ENCODE assay signal across 8 mouse cellular contexts in genomic region chr15:99391975-99392374, GRCm38 (mm10). TPM values are rescaled to one million over a fixed set of nuclear protein-coding genes. Genes with fewer than 3 reads are reported as not detected.
DNase-seq lines count a peak whose midpoint lies in the region; ATAC-seq lines count a peak whose summit lies in the region.

No protein-coding gene starts in this region.

- no peak overlapping the region for H3K9ac ChIP-seq in heart, embryonic 12.5 days
- H3K9ac ChIP-seq in embryonic facial prominence, embryonic 13.5 days = peak overlapping the region; percentile 62
- H3K9ac ChIP-seq in midbrain, embryonic 13.5 days (replicated peaks) = peak overlapping the region; percentile 36; the same call in 1 of the 2 replicates

- WGBS in heart, embryonic 12.5 days = 83% methylated on average over 6 of the region's 6 CpGs
- WGBS in embryonic facial prominence, embryonic 13.5 days = 76% methylated on average over 6 of the region's 6 CpGs
- 83% methylated on average over 6 of the region's 6 CpGs for WGBS in midbrain, embryonic 13.5 days

- H3K36me3 ChIP-seq in heart, embryonic 12.5 days = no peaks in the 10 kb centered on the region
- H3K36me3 ChIP-seq in embryonic facial prominence, embryonic 13.5 days = no peaks in the 10 kb centered on the region
- H3K36me3 ChIP-seq in midbrain, embryonic 13.5 days = no peaks in the 10 kb centered on the region

- peak overlapping the region; percentile 32 for H3K27ac ChIP-seq in heart, embryonic 12.5 days (ENCODE audit: poor library complexity, severe bottlenecking)
- peak overlapping the region; percentile 76 for H3K27ac ChIP-seq in embryonic facial prominence, embryonic 13.5 days
- H3K27ac ChIP-seq in midbrain, embryonic 13.5 days = peak overlapping the region; percentile 73

- H3K4me3 ChIP-seq in heart, embryonic 12.5 days = peak overlapping the region; percentile 67
- H3K4me3 ChIP-seq in embryonic facial prominence, embryonic 13.5 days = peak overlapping the region; percentile 82
- peak overlapping the region; percentile 90 for H3K4me3 ChIP-seq in midbrain, embryonic 13.5 days (replicated peaks)

- no peak for DNase-seq in heart, postnatal 25 days (ENCODE audit: low spot score)
- DNase-seq in kidney, adult 8-10 months = peak; percentile 85 to 86
- DNase-seq in layer of hippocampus, adult 9-10 months (ENCODE audit: low spot score) = no peak
- no peak for DNase-seq in gastrocnemius, postnatal 10 days
- no peak for DNase-seq in c-Kit-positive CD71-positive TER-119-positive erythroid progenitor cells, embryonic 14.5 days (ENCODE audit: low spot score)

- ATAC-seq in heart, embryonic 12.5 days (ENCODE audit: insufficient number of reproducible peaks, low FRiP score) = no peak
- ATAC-seq in embryonic facial prominence, embryonic 13.5 days (ENCODE audit: insufficient number of reproducible peaks, insufficient read depth, low FRiP score, low TSS enrichment, low read depth) = no peak
- no peak; the same call in 1 of the 2 replicates for ATAC-seq in midbrain, embryonic 13.5 days

- no peaks in the 10 kb centered on the region for H3K27me3 ChIP-seq in heart, embryonic 12.5 days (replicated peaks)
- H3K27me3 ChIP-seq in embryonic facial prominence, embryonic 13.5 days = no peaks in the 10 kb centered on the region
- no peaks in the 10 kb centered on the region for H3K27me3 ChIP-seq in midbrain, embryonic 13.5 days

- intact Hi-C loops in heart, postnatal 25 days (cut with DNase I) = no loop called here

- peaks cover 38% of the 10 kb centered on the region for H3K4me1 ChIP-seq in heart, embryonic 12.5 days (replicated peaks)
- peaks cover 37% of the 10 kb centered on the region for H3K4me1 ChIP-seq in embryonic facial prominence, embryonic 13.5 days
- H3K4me1 ChIP-seq in midbrain, embryonic 13.5 days (replicated peaks) = peaks cover 41% of the 10 kb centered on the region

- H3K9me3 ChIP-seq in heart, embryonic 12.5 days (replicated peaks) = no peaks in the 10 kb centered on the region
- H3K9me3 ChIP-seq in embryonic facial prominence, embryonic 13.5 days = no peaks in the 10 kb centered on the region
- no peaks in the 10 kb centered on the region for H3K9me3 ChIP-seq in midbrain, embryonic 13.5 days

- H3K4me2 ChIP-seq in heart, embryonic 12.5 days = peak overlapping the region; percentile 71
- H3K4me2 ChIP-seq in embryonic facial prominence, embryonic 13.5 days = peak overlapping the region; percentile 66
- peak overlapping the region; percentile 65 for H3K4me2 ChIP-seq in midbrain, embryonic 13.5 days (replicated peaks)

RNA-seq across cellular contexts. Expression of gene Tmbim6, which starts 0.7 kb away (rescaled TPM):
- polyA plus RNA-seq in heart, embryonic 12.5 days (2016; fragmentation: Nextera tagmentation; extraction: Ambion mirVana) = 251 and 253 TPM in 2 replicates
- total RNA-seq in heart, postnatal 25 days (2021) = 100 to 1,000 TPM; 207 to 215 TPM
- 266 and 285 TPM in 2 replicates for polyA plus RNA-seq in embryonic facial prominence, embryonic 13.5 days (2015; fragmentation: Nextera tagmentation; extraction: Ambion mirVana)
- 228 and 244 TPM in 2 replicates for polyA plus RNA-seq in midbrain, embryonic 13.5 days (2015; fragmentation: Nextera tagmentation; extraction: Ambion mirVana)
- 100 to 1,000 TPM; 189 to 194 TPM for total RNA-seq in gastrocnemius, postnatal 10 days (2021)

RNA-seq across cellular contexts. Expression of gene Fmnl3, which starts 21.7 kb away (rescaled TPM):
- polyA plus RNA-seq in heart, embryonic 12.5 days (2016; fragmentation: Nextera tagmentation; extraction: Ambion mirVana) = 17.2 and 21.0 TPM in 2 replicates
- 10 to 100 TPM; 20.1 to 21.1 TPM for total RNA-seq in heart, postnatal 25 days (2021)
- 29.0 and 29.5 TPM in 2 replicates for polyA plus RNA-seq in embryonic facial prominence, embryonic 13.5 days (2015; fragmentation: Nextera tagmentation; extraction: Ambion mirVana)
- polyA plus RNA-seq in midbrain, embryonic 13.5 days (2015; fragmentation: Nextera tagmentation; extraction: Ambion mirVana) = 8.5 and 8.7 TPM in 2 replicates
- 10 to 100 TPM; 17.6 to 26.2 TPM for total RNA-seq in gastrocnemius, postnatal 10 days (2021)

Comparison
In these comparisons a context has a peak if more than half of its experiments do, and no peak if none do; other contexts are left out.
1. DNase-seq: peak in kidney, adult 8-10 months (2 of 2); none in heart, postnatal 25 days (single experiment), layer of hippocampus, adult 9-10 months (single experiment), gastrocnemius, postnatal 10 days (single experiment) and c-Kit-positive CD71-positive TER-119-positive erythroid progenitor cells, embryonic 14.5 days (single experiment).
2. Peak in every context shown above with its lines, with median percentiles within 50 percentile points of each other: H3K27ac ChIP-seq, H3K4me2 ChIP-seq and H3K4me3 ChIP-seq.